Mouse (Mus musculus) forebrain, embryonic 15.5 days (tissue): ENCODE measurements around the gene Asb18. TPM values are rescaled to one million over a fixed set of nuclear protein-coding genes. Genes with fewer than 3 reads are reported as not detected.

Source experiments
- ATAC-seq: fragments of 200-750 bp; cut with Nextera tagmentation; replicated peaks from 2 replicates; pipeline ENCODE4 v1.8.0; 2017; ENCODE audit warnings: mild to moderate bottlenecking, moderate TSS enrichment, moderate library complexity
- H3K27ac ChIP-seq: fragments of 300-500 bp; sonication (generic); replicated peaks from 2 replicates; pipeline ENCODE4 v1.5.1; 2015; ENCODE audit warnings: mild to moderate bottlenecking, inconsistent platforms
- H3K27me3 ChIP-seq: fragments of 300-500 bp; sonication (generic); 2 replicates; pipeline ENCODE4 v1.6.1; 2015; ENCODE audit warnings: inconsistent platforms
- H3K36me3 ChIP-seq: fragments of 300-500 bp; sonication (generic); 2 replicates; pipeline ENCODE4 v1.6.1; 2015; ENCODE audit warnings: mild to moderate bottlenecking, inconsistent platforms
- H3K4me1 ChIP-seq: fragments of 300-500 bp; sonication (generic); 2 replicates; pipeline ENCODE4 v1.6.1; 2015; ENCODE audit warnings: inconsistent platforms
- H3K4me2 ChIP-seq: fragments of 300-500 bp; sonication (generic); replicated peaks from 2 replicates; pipeline ENCODE4 v1.6.1; 2015; ENCODE audit warnings: mild to moderate bottlenecking, inconsistent platforms
- H3K4me3 ChIP-seq: fragments of 300-500 bp; sonication (generic); 2 replicates; pipeline ENCODE4 v1.5.1; 2015; ENCODE audit warnings: mild to moderate bottlenecking, inconsistent platforms
- H3K9ac ChIP-seq: fragments of 300-500 bp; sonication (generic); replicated peaks from 2 replicates; pipeline ENCODE4 v1.6.1; 2015; ENCODE audit warnings: mild to moderate bottlenecking, inconsistent platforms
- H3K9me3 ChIP-seq: fragments of 300-500 bp; sonication (generic); 2 replicates; pipeline ENCODE4 v1.6.1; 2016; ENCODE audit warnings: inconsistent platforms
- WGBS: fragments of 180-500 bp; shearing (Covaris S2); methylation state at CpG from one replicate; pipeline ENCODE4 v1.1.7; 2015; ENCODE audit warnings: mixed read lengths; 5-methylcytosine and 5-hydroxymethylcytosine counted together
- polyA plus RNA-seq: library from polyadenylated mRNA; unstranded; fragments of >200 nt; fragmentation: Nextera tagmentation; extraction: Ambion mirVana; gene quantifications from 2 replicates; pipeline ENCODE4 v1.2.1, GENCODE M21; 2015

The Asb18 gene
- polyA plus RNA-seq, 1 experiment from 2014 or later: 0.19 TPM

DNA sequence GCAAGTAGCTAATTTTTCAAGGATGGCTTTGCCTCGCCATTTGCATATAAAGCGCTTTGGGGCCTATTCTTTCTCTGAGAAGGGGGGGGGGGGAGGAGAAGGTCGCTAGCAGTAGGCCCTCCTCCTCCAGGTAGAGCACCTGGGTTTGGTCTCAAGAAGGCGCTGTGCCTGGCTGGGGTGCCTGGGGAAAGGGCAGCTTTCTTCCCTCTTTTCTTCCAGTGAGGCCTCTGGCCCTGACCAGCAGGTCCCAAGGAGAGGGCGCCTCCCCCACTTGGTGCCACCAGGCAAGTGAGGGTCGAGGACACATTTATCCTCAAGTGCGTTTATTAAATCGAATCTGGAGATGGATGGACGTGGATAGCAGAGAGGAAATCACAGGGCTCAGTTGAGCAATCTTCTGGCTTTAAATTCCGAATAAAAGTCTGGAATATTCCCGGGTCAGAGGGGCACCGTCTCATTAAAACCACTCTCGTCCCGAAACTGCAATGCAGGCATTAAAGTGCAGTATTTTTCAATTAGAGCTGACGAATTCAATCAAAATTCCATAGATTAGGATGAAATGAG lies 73.4 kb downstream of the Asb18 start:
- ATAC-seq: no peak
- 6% methylated on average over 15 of the region's 15 CpGs for WGBS
- Histone ChIP-seq H3K9me3 (no peaks in the 10 kb centered on the region), H3K4me3 (no peak overlapping the region), H3K4me1 (peaks cover 23% of the 10 kb centered on the region), H3K27ac (no peak overlapping the region), H3K4me2 (no peak overlapping the region), H3K36me3 (no peaks in the 10 kb centered on the region), H3K27me3 (peaks cover 92% of the 10 kb centered on the region), H3K9ac (no peak overlapping the region)

DNA sequence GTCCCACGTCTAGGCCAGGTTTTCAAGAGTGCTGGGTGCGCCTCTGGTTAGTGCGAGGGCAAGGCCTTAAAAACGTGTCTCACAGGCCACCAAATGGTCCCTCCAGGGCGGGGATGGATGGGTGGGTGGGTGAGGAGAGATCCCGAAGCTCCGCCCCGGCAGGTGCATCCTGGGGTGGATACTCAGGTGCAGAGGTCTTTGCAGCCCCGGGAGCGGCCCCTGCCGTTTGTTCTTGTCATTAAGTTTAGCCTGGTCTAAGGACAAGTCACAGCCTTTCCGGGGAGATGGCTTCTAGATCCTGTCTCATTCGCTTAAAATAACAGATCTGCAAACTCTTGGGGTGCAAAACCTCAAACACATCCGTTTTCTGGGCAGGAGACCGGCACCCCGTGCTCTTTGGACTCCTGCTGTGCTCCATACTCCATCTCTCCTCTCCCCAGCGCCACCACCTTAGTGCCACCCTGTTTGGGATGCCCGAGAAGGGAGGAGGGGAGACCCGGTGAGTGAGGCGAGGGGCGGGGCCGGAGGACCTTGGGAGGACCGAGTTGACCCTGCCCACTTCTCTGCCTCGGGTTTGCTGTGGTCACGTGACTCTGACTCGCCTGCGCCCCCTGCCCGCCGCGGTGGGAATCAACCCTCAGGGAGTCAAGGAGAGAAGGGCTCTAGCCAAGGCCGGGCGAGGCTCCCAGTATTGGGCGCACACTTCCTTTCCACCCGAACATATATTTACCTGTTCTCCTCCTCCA lies 74.3 kb downstream of the Asb18 start:
- H3K36me3 ChIP-seq: no peaks in the 10 kb centered on the region
- H3K4me2 ChIP-seq: no peak overlapping the region
- no peaks in the 10 kb centered on the region for H3K9me3 ChIP-seq
- no peak overlapping the region for H3K9ac ChIP-seq
- peaks cover 92% of the 10 kb centered on the region for H3K27me3 ChIP-seq
- no peak overlapping the region for H3K4me3 ChIP-seq
- no peak for ATAC-seq
- peaks cover 27% of the 10 kb centered on the region for H3K4me1 ChIP-seq
- WGBS: 4% methylated on average over 34 of the region's 34 CpGs
- no peak overlapping the region for H3K27ac ChIP-seq

DNA sequence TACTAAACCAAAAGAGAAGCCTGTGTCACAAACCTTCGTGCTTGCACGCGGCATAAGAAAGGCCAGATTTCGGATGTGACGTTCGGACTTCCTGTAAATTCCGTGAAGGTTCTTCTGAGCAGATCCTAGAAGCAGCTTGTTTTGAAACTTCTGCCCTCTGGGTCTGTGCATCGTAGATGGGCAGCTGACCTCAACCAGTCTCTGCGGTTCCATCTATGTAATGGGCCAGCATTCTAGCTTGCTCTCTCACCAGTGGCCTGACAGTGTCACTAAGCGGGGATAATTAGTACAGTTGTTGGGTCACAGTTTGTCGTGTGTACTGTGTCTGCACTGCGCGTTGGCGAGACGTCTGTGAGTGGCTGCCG lies 74.9 kb downstream of the Asb18 start:
- no peak overlapping the region for H3K9ac ChIP-seq
- no peak for ATAC-seq
- H3K9me3 ChIP-seq: no peaks in the 10 kb centered on the region
- H3K27me3 ChIP-seq: peaks cover 92% of the 10 kb centered on the region
- H3K4me3 ChIP-seq: no peak overlapping the region
- WGBS: 22% methylated on average over 16 of the region's 16 CpGs
- no peak overlapping the region for H3K27ac ChIP-seq
- no peak overlapping the region for H3K4me2 ChIP-seq
- H3K4me1 ChIP-seq: peaks cover 27% of the 10 kb centered on the region
- H3K36me3 ChIP-seq: no peaks in the 10 kb centered on the region

DNA sequence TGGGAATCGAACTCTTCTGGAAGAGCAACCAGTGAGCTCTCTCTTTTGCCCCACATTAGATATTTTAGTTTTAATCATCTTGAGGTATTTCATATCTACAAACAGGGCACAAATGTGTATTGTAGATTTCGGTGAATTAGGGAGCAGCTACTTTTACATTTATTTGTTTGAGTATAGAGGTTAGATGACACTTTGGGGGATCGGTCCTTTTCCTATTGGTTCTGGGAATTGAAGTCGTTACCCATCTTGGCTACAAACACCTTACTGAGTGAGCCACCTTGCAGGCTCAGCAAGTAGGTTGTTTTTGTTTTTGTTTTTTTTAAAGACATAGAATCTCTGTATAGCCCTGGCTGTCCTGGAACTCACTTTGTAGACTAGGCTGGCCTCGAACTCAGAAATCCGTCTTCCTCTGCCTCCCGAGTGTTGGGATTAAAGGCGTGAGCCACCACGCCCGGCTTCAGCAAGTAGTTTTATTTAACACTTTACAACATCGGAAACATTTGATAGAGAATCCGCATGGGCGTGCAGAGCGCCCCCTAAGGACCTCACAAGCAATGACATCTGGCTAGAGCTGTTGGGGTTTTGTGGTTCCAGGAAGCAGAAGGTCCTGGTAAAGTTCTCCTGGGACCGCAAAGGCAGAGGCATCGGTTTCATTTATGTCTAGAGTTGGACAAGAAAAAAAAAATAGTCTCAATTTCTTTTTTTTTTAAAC lies 75.4 kb downstream of the Asb18 start:
- Histone ChIP-seq H3K27ac (no peak overlapping the region), H3K9me3 (no peaks in the 10 kb centered on the region), H3K4me3 (no peak overlapping the region), H3K36me3 (no peaks in the 10 kb centered on the region), H3K27me3 (peaks cover 92% of the 10 kb centered on the region), H3K9ac (no peak overlapping the region), H3K4me2 (no peak overlapping the region), H3K4me1 (peaks cover 32% of the 10 kb centered on the region)
- ATAC-seq: no peak
- 18% methylated on average over 16 of the region's 16 CpGs for WGBS

DNA sequence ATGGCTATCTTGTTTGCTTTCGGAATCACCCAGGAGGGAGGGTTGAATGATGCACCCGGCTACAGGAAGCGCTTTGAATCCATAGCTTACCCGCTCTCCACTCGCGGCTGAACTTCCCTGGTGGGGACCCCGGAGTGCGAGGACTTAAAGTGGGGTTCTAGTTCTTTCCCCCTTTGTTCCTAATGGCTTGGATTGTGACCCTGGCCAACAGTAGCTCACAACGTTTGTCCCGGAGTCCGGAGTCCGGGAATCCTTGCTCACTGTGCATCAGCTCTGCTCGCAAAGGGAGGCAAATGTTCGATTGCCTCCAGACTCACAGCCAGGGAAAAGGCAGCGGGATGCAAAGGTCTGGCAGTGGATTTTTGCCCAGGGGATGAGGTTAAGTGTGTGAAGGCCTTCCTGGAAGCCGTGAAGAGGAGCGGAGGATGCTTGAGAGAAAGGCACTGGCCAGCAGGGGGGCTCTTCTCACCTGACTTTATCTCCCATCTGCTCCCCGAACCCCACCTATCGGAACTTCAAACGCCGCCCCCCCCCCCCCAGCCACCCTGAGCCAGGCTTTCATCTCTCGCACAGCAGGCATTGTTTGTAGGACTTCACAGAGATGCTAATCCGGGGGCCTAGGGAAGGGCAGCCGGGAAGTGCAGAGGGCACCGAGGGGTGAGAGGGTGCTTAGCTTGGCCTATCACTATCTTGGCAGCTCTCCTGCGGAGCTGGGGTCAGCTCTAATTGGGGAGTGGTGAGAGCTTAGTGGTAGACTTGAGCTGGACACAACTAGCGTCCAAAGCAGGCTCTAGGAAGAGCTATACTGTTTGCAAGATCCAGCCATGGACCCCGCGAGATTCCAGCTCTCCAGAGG lies 78.7 kb downstream of the Asb18 start:
- Histone ChIP-seq H3K4me3 (no peak overlapping the region), H3K36me3 (no peaks in the 10 kb centered on the region), H3K4me2 (no peak overlapping the region), H3K9me3 (no peaks in the 10 kb centered on the region), H3K27me3 (peaks cover 97% of the 10 kb centered on the region), H3K9ac (no peak overlapping the region), H3K4me1 (peaks cover 31% of the 10 kb centered on the region), H3K27ac (no peak overlapping the region)
- ATAC-seq: no peak
- WGBS: 1% methylated on average over 29 of the region's 29 CpGs

DNA sequence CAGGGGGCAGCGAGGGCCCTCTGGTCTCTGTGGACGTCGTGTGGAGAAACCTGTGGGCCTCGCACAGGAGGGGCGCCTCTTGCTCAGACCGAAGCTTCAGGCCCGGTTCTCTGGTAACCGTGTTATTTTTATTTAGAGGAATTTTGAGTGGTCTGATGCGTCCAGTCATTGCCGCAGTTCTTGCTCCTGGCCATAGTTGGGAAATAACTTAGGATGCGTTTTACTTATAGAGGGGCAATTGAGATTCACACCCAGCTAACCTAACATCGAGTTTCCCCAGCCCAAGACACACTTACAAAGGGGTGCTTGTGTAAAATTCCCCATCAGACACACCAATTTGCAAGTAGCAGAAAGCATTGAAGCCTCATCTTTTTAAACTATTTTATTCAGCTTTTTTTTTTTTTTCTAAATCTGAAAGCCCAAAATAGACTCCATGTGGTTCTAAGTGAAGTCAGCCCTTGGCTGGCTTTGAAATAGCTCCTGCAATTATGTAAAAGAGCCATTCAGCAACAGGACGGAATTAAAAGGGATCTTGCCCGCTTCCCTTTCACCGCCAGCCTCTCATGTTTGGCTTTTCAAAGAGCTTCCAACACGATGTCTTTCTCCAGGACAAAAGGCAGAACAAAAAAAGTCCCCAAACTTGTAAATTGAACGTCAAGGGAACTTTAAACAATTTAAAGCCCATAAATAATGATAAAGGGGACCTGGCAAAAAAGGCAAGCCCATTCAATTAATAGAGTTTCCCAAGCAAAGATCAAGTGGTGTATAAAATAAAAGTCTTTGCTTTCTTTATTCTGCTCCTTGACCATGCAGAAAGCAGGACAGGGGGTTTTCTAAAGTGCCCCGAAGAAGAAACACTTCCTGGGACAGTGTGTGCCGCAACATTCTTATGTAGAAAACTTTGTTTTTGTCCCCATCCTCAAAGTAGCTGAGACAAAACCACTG lies 79.9 kb downstream of the Asb18 start:
- WGBS: under 1% methylated on average over 19 of the region's 19 CpGs
- Histone ChIP-seq H3K4me2 (no peak overlapping the region), H3K9ac (no peak overlapping the region), H3K9me3 (no peaks in the 10 kb centered on the region), H3K27ac (no peak overlapping the region), H3K4me3 (no peak overlapping the region), H3K27me3 (peaks cover 98% of the 10 kb centered on the region), H3K4me1 (peaks cover 37% of the 10 kb centered on the region), H3K36me3 (no peaks in the 10 kb centered on the region)
- no peak for ATAC-seq

DNA sequence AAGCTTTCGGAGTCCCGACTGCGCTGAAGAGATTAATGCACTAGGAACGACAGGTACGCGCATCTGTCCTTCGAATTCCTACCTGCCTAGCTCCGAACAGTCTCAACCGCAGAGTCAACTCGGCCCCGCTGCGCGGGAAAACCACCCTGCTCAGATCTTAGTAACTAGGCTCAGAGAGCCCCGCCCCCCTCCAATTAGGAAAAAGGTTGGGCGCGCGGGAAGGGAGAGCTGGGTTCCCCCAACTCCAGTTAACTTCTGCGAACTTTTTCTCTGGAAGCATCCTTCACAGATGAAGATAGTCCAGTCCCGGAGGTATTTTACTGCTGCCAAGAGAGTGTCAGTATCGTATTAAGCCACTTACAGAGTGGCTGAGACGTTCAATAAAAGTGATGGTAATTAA lies 80.7 kb downstream of the Asb18 start:
- Histone ChIP-seq H3K4me3 (no peak overlapping the region), H3K4me2 (no peak overlapping the region), H3K4me1 (peaks cover 37% of the 10 kb centered on the region)

DNA sequence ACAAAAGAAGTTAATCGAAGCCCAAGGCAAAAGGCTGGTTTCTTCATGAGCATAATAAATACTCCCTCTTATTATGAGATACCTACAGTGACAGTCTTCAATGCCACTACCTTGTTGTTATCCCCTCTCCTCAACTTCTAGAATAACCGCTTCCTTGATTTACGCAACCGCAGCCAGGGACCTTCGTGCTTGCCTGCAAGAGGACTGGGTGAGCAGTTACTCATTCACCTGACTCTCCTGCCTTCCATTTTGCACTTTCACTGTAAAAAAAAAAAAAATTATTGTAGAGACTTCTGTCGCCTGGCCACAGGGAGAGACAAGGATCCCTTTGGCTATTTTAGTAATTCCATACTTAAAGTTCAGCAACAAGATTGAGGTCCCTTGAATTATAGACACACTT lies 81.4 kb downstream of the Asb18 start:
- Histone ChIP-seq H3K4me3 (no peak overlapping the region), H3K36me3 (no peaks in the 10 kb centered on the region), H3K9me3 (no peaks in the 10 kb centered on the region), H3K9ac (no peak overlapping the region), H3K27ac (no peak overlapping the region), H3K27me3 (peaks cover 95% of the 10 kb centered on the region), H3K4me1 (peaks cover 37% of the 10 kb centered on the region), H3K4me2 (no peak overlapping the region)
- ATAC-seq: no peak
- 2% methylated on average over 6 of the region's 6 CpGs for WGBS

More for the DNA sequence above, 80.7 kb downstream of the Asb18 start:
- H3K27me3 ChIP-seq: peaks cover 97% of the 10 kb centered on the region
- H3K9ac ChIP-seq: no peak overlapping the region
- no peaks in the 10 kb centered on the region for H3K36me3 ChIP-seq
- ATAC-seq: no peak
- H3K9me3 ChIP-seq: no peaks in the 10 kb centered on the region
- under 1% methylated on average over 21 of the region's 21 CpGs for WGBS
- no peak overlapping the region for H3K27ac ChIP-seq

DNA sequence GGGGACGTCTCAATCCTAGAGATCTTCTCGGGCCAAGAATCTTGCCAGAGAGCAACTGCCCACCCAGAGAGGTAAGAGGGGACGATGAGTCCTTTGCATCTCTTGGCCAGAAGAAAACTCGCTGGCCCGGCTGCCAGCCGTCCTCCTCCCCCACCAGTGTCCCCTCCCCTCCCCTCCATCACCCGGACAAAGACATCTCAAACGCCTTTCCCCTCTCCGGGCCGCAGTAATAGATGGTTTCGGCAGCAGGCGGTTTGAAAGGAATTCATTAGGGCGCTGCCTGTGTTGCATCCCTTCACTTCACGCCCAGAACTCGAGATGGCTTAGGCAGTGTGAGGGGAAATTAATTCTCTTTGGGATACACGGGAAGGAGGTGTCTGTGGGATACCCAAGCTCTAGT lies 81.8 kb downstream of the Asb18 start:
- H3K27me3 ChIP-seq: peaks cover 95% of the 10 kb centered on the region
- H3K4me2 ChIP-seq: no peak overlapping the region
- H3K9ac ChIP-seq: no peak overlapping the region
- no peaks in the 10 kb centered on the region for H3K36me3 ChIP-seq
- H3K27ac ChIP-seq: no peak overlapping the region
- under 1% methylated on average over 16 of the region's 16 CpGs for WGBS
- H3K4me1 ChIP-seq: peaks cover 37% of the 10 kb centered on the region
- no peak overlapping the region for H3K4me3 ChIP-seq
- no peak for ATAC-seq
- no peaks in the 10 kb centered on the region for H3K9me3 ChIP-seq

DNA sequence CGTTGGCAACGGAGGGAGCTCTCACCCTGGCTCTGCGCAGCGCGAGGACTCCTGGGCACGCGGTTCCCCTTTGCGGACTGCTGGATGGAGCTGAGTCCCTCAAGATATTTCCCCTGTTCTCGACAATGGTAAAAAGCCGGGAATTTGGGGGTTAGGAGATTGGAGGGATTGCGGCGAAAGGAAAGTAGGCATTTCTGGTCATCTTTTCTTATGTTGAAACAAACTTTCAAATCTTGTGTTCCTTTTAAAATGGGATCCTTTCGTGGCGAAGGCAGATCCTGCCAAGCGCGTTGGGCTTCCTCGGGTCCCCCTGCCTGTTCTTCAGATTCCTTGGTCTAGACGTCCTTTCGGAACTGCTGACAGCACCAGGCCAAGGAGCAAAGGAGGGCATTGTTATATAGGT lies 82.4 kb downstream of the Asb18 start:
- Histone ChIP-seq H3K36me3 (no peaks in the 10 kb centered on the region), H3K4me1 (peaks cover 40% of the 10 kb centered on the region), H3K27me3 (peaks cover 95% of the 10 kb centered on the region), H3K27ac (no peak overlapping the region), H3K4me2 (no peak overlapping the region), H3K9me3 (no peaks in the 10 kb centered on the region), H3K9ac (no peak overlapping the region), H3K4me3 (peak overlapping the region; percentile 35; the same call in 1 of the 2 replicates)
- no peak for ATAC-seq
- 2% methylated on average over 19 of the region's 19 CpGs for WGBS

DNA sequence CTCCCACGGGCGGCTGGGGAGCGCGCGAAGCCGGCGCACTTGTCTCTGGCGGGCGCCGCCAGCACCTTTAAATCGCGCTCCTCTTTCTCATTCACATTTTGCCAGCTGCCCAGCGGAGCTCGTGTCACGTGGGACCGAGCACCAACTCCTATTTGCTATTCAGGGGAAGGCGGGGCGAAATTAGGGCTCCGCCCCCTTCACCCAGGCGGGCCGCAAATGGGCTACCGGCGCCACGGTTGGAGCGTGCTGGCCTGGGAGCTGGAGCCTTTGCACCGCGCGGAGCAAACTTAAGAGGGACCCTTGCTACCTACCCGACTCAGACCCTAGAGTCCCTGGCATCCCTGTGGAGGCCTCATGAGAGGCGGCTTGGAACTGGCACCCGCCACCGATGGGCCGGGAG lies 83.3 kb downstream of the Asb18 start, which contains the start of gene Gbx2:
TSS of gene Gbx2 (minus strand) at position 60 of the 400 bp plus-strand sequence.
- H3K4me2 ChIP-seq: peak within 1 kb of the TSS; percentile 43
- H3K27me3 ChIP-seq: peaks cover 95% of the 10 kb centered on the region
- no peaks in the 10 kb centered on the region for H3K9me3 ChIP-seq
- no peaks in the 10 kb centered on the region for H3K36me3 ChIP-seq
- H3K27ac ChIP-seq: no peak within 1 kb of the TSS
- peak; percentile 57 for ATAC-seq
- H3K9ac ChIP-seq: 0 out of 2 replicates have a peak within 1 kb of the TSS, but pooled peaks have one; percentile 7
- peak within 1 kb of the TSS; percentile 35 for H3K4me3 ChIP-seq
- under 1% methylated on average over 33 of the region's 33 CpGs for WGBS
- H3K4me1 ChIP-seq: peaks cover 41% of the 10 kb centered on the region
